Comparison of ENCODE assay signal across 8 mouse cellular contexts in genomic region chr5:129895198-129896088, GRCm38 (mm10). TPM values are rescaled to one million over a fixed set of nuclear protein-coding genes. Genes with fewer than 3 reads are reported as not detected.
DNase-seq lines count a peak whose midpoint lies in the region; ATAC-seq and TF ChIP-seq lines count a peak whose summit lies in the region.

Gene Zbed5 (plus strand): TSS chr5:129895723.

- no peaks in the 10 kb centered on the region for H3K79me3 ChIP-seq in C2C12 (ENCODE audit: low read depth)

- H3ac ChIP-seq in C2C12 (ENCODE audit: control insufficient read depth, insufficient read length, low read depth): peak within 1 kb of the TSS; percentile 34
- H3ac ChIP-seq in myocyte (ENCODE audit: control insufficient read depth, insufficient read length): no peak within 1 kb of the TSS

- peaks cover 2% of the 10 kb centered on the region for H3K9me3 ChIP-seq in erythroblast, embryonic 14.5 days (ENCODE audit: control insufficient read depth, low read length)
- no peaks in the 10 kb centered on the region for H3K9me3 ChIP-seq in heart, embryonic 11.5 days (replicated peaks; ENCODE audit: control insufficient read depth, low read length)
- H3K9me3 ChIP-seq in kidney, embryonic 16.5 days (ENCODE audit: low read length): no peaks in the 10 kb centered on the region

- H3K4me3 ChIP-seq in C2C12 (ENCODE audit: insufficient read depth, poor library complexity, severe bottlenecking): peak within 1 kb of the TSS; percentile 49
- H3K4me3 ChIP-seq in erythroblast, embryonic 14.5 days (replicated peaks): peak within 1 kb of the TSS; percentile 60
- peak within 1 kb of the TSS; percentile 64 for H3K4me3 ChIP-seq in heart, embryonic 11.5 days (ENCODE audit: low read depth, low read length)
- peak within 1 kb of the TSS; percentile 82 for H3K4me3 ChIP-seq in kidney, embryonic 16.5 days (ENCODE audit: low read length)
- peak within 1 kb of the TSS; percentile 63 for H3K4me3 ChIP-seq in liver, adult 2 months (ENCODE audit: insufficient read depth, low read depth, low read length)
- peak within 1 kb of the TSS; percentile 35 for H3K4me3 ChIP-seq in myocyte

- H3K79me2 ChIP-seq in C2C12 (ENCODE audit: control insufficient read depth, insufficient read depth): no peaks in the 10 kb centered on the region
- H3K79me2 ChIP-seq in liver, adult 2 months (ENCODE audit: control insufficient read depth, insufficient read depth, low read length): no peaks in the 10 kb centered on the region
- no peaks in the 10 kb centered on the region for H3K79me2 ChIP-seq in myocyte (ENCODE audit: control insufficient read depth, insufficient read depth)

- peak; percentile 98 for DNase-seq in brain, embryonic 14.5 days (ENCODE audit: low read depth)
- peak; percentile 93 for DNase-seq in liver, adult 2 months (ENCODE audit: extremely low read depth, low read depth, low spot score)
- peak; percentile 93 for DNase-seq in splenic B cell, adult 2 months (ENCODE audit: low read depth, low spot score)

- no peak within 1 kb of the TSS for H3K27ac ChIP-seq in heart, embryonic 11.5 days (ENCODE audit: low read depth, low read length)
- no peak within 1 kb of the TSS for H3K27ac ChIP-seq in kidney, embryonic 16.5 days (ENCODE audit: low read length)
- peak within 1 kb of the TSS; percentile 50; the same call in 1 of the 2 replicates for H3K27ac ChIP-seq in liver, adult 2 months (replicated peaks; ENCODE audit: insufficient read depth, low read depth, low read length)

- H3K4me2 ChIP-seq in heart, embryonic 11.5 days: peak within 1 kb of the TSS; percentile 79
- H3K4me2 ChIP-seq in kidney, embryonic 16.5 days (replicated peaks; ENCODE audit: low read depth, low read length): peak within 1 kb of the TSS; percentile 66
- H3K4me2 ChIP-seq in myocyte (ENCODE audit: low read depth): peak within 1 kb of the TSS; percentile 95

- ATAC-seq in heart, embryonic 11.5 days (replicated peaks; ENCODE audit: insufficient number of reproducible peaks, low FRiP score, low TSS enrichment): peak; percentile 93
- ATAC-seq in kidney, embryonic 16.5 days (ENCODE audit: low FRiP score, low TSS enrichment): peak; percentile 99

- H3K4me1 ChIP-seq in erythroblast, embryonic 14.5 days (ENCODE audit: control insufficient read depth): peaks cover 22% of the 10 kb centered on the region
- peaks cover 2% of the 10 kb centered on the region; the same call in 1 of the 2 replicates for H3K4me1 ChIP-seq in heart, embryonic 11.5 days (ENCODE audit: control insufficient read depth, insufficient read depth, low read length)
- peaks cover 13% of the 10 kb centered on the region for H3K4me1 ChIP-seq in kidney, embryonic 16.5 days (ENCODE audit: insufficient read depth, low read length)
- no peaks in the 10 kb centered on the region for H3K4me1 ChIP-seq in liver, adult 2 months (ENCODE audit: control insufficient read depth, insufficient read depth, low read length)

- peak within 1 kb of the TSS; percentile 69 for H3K9ac ChIP-seq in heart, embryonic 11.5 days (ENCODE audit: low read depth, low read length)
- peak within 1 kb of the TSS; percentile 72 for H3K9ac ChIP-seq in kidney, embryonic 16.5 days (replicated peaks; ENCODE audit: low read length)
- H3K9ac ChIP-seq in liver, adult 2 months (ENCODE audit: low read depth, low read length): peak within 1 kb of the TSS; percentile 58

- WGBS in heart, embryonic 11.5 days (ENCODE audit: insufficient replicate concordance): 2% methylated on average over 44 of the region's 44 CpGs
- WGBS in kidney, embryonic 16.5 days: 2% methylated on average over 44 of the region's 44 CpGs
- WGBS in liver, adult 2 months: 3% methylated on average over 44 of the region's 44 CpGs

- H3K27me3 ChIP-seq in C2C12 (ENCODE audit: control insufficient read depth, insufficient read depth, insufficient read length) (no peaks in the 10 kb centered on the region), myocyte (ENCODE audit: control insufficient read depth, insufficient read depth, insufficient read length) (peaks cover 5% of the 10 kb centered on the region)
- 0 out of 2 replicates have a peak, but pooled peaks cover 3% of the 10 kb centered on the region for H3K27me3 ChIP-seq in erythroblast, embryonic 14.5 days (ENCODE audit: control insufficient read depth)
- no peaks in the 10 kb centered on the region for H3K27me3 ChIP-seq in heart, embryonic 11.5 days (ENCODE audit: control insufficient read depth, insufficient read depth, low read length)
- no peaks in the 10 kb centered on the region for H3K27me3 ChIP-seq in kidney, embryonic 16.5 days (ENCODE audit: insufficient read depth, low read length)
- no peaks in the 10 kb centered on the region for H3K27me3 ChIP-seq in liver, adult 2 months (ENCODE audit: control insufficient read depth, insufficient read depth, low read length)
- H3K27me3 ChIP-seq in splenic B cell, adult 2 months (ENCODE audit: control insufficient read depth, insufficient read depth, low read length, poor library complexity, severe bottlenecking): no peaks in the 10 kb centered on the region

- no peak for TF ChIP-seq CTCF in C2C12 (IDR thresholded peaks at IDR 0.05; ENCODE audit: control insufficient read depth, insufficient read depth, insufficient read length)
- TF ChIP-seq CTCF in brain, embryonic 14.5 days (IDR thresholded peaks at IDR 0.05; ENCODE audit: borderline replicate concordance, extremely low read depth, insufficient read depth, insufficient read length): no peak
- no peak for TF ChIP-seq CTCF in liver, adult 2 months (IDR thresholded peaks at IDR 0.05; ENCODE audit: low read depth, low read length)

- no peak for TF ChIP-seq POLR2A in brain, embryonic 14.5 days (IDR thresholded peaks at IDR 0.05; ENCODE audit: borderline replicate concordance, extremely low read depth, insufficient read depth, insufficient read length, poor library complexity, severe bottlenecking)
- TF ChIP-seq POLR2A in liver, adult 2 months (IDR thresholded peaks at IDR 0.05; ENCODE audit: extremely low read depth, insufficient read depth, low read length): no peak
- peak; percentile 48 for TF ChIP-seq POLR2A in myocyte (IDR thresholded peaks at IDR 0.05; ENCODE audit: insufficient read length, low read depth)

- H3K36me3 ChIP-seq in C2C12 (ENCODE audit: control insufficient read depth, insufficient read depth) (no peaks in the 10 kb centered on the region), myocyte (ENCODE audit: control insufficient read depth, insufficient read depth) (no peaks in the 10 kb centered on the region)
- H3K36me3 ChIP-seq in erythroblast, embryonic 14.5 days (ENCODE audit: control insufficient read depth): no peaks in the 10 kb centered on the region
- H3K36me3 ChIP-seq in heart, embryonic 11.5 days (ENCODE audit: control insufficient read depth, insufficient read depth, low read length): no peaks in the 10 kb centered on the region
- no peaks in the 10 kb centered on the region for H3K36me3 ChIP-seq in kidney, embryonic 16.5 days (ENCODE audit: insufficient read depth, low read length)
- no peaks in the 10 kb centered on the region for H3K36me3 ChIP-seq in liver, adult 2 months (ENCODE audit: control insufficient read depth, insufficient read depth, low read length)
- no peaks in the 10 kb centered on the region for H3K36me3 ChIP-seq in splenic B cell, adult 2 months (ENCODE audit: control insufficient read depth, insufficient read depth, low read length, poor library complexity, severe bottlenecking)

TF ChIP-seq in C2C12, 6 proteins besides CTCF, POLR2A, EP300 and RAD21:
- TF ChIP-seq MYOD1 (IDR thresholded peaks at IDR 0.05; ENCODE audit: control insufficient read depth, insufficient read length, low read depth) (no peak), MAX (IDR thresholded peaks at IDR 0.05) (peak; percentile 84), CEBPB (IDR thresholded peaks at IDR 0.05; ENCODE audit: low read depth) (no peak)
TF ChIP-seq in C2C12: peak in this region for 1.

TF ChIP-seq in myocyte, 11 proteins besides CTCF, POLR2A, EP300 and RAD21:
- TF ChIP-seq E2F4 (IDR thresholded peaks at IDR 0.05; ENCODE audit: insufficient read depth): no peak
- TF ChIP-seq USF1 (IDR thresholded peaks at IDR 0.05; ENCODE audit: low read depth): no peak
- TF ChIP-seq REST (IDR thresholded peaks at IDR 0.05; ENCODE audit: insufficient read depth, insufficient read length): no peak
- TF ChIP-seq SRF (IDR thresholded peaks at IDR 0.05; ENCODE audit: control insufficient read depth, insufficient read length, low read depth): no peak
- TF ChIP-seq POLR2AphosphoS2 (IDR thresholded peaks at IDR 0.05; ENCODE audit: insufficient read length, low read depth): no peak
- no peak for TF ChIP-seq MAX (IDR thresholded peaks at IDR 0.05; ENCODE audit: low read depth)
- TF ChIP-seq TCF12 (IDR thresholded peaks at IDR 0.05; ENCODE audit: insufficient read depth, poor library complexity, severe bottlenecking): no peak
- no peak for TF ChIP-seq MYOG (IDR thresholded peaks at IDR 0.05; ENCODE audit: control insufficient read depth in 1 of 3, insufficient read depth in 1 of 3, insufficient read length in 2 of 3, low read depth in 2 of 3)
- TF ChIP-seq TCF3 (IDR thresholded peaks at IDR 0.05; ENCODE audit: insufficient read length, low read depth): no peak
TF ChIP-seq in myocyte: peak in this region for 0.

RNA-seq across cellular contexts. Expression of gene Zbed5, which starts in this region (rescaled TPM):
- polyA plus RNA-seq in C2C12 (2012; fragmentation: generic; extraction: Trizol) (1.4 TPM), myocyte (2012; fragmentation: generic; extraction: Trizol) (1.7 TPM)
- polyA plus RNA-seq in brain, embryonic 14.5 days (2012; rRNA removed): 13.9 and 14.8 TPM in 2 replicates
- 0.04 TPM in 1 of 2 replicates, not detected in the other for polyA plus RNA-seq in erythroblast, embryonic 14.5 days (2012)
- 4.8 and 5.8 TPM in 2 replicates for polyA plus RNA-seq in heart, embryonic 11.5 days (2014; fragmentation: Nextera tagmentation; extraction: Ambion mirVana)
- polyA plus RNA-seq in kidney, embryonic 16.5 days (2015; fragmentation: Nextera tagmentation; extraction: Ambion mirVana): 6.5 and 7.8 TPM in 2 replicates
- 5.1 and 5.8 TPM in 2 replicates for total RNA-seq in liver, adult 2 months (2014; rRNA removed)
- 0.62 TPM in 2 replicates for polyA plus RNA-seq in liver, adult 2 months (2012; rRNA removed)
